Mouse (Mus musculus): ENCODE measurements around the gene Atat1. TPM values are rescaled to one million over a fixed set of nuclear protein-coding genes. Genes with fewer than 3 reads are reported as not detected.
"Not testable (repeated sequence)": the region's sequence is repeated elsewhere in the genome, so short reads cannot be mapped to it uniquely, and the experiment has no call there.

Gene Atat1
- polyA plus RNA-seq (2015; fragmentation: Nextera tagmentation; extraction: Ambion mirVana), result 28.4 and 36.9 TPM in 2 replicates

GRCm38 (mm10) chr17:35909919-35910369 lies at the start of gene Atat1:
Gene Atat1, minus strand, starts transcription at chr17:35910075.
- peak within 1 kb of the TSS; percentile 88 for H3K4me2 ChIP-seq (ENCODE audit: low read length)
- H3K27ac ChIP-seq, result peak within 1 kb of the TSS; percentile 38
- peak within 1 kb of the TSS; percentile 68 for H3K9ac ChIP-seq (ENCODE audit: low read depth, low read length)
- ATAC-seq (replicated peaks; ENCODE audit: low FRiP score, low read depth) (peak; percentile 90), DNase-seq (ENCODE audit: low spot score) (peak; percentile 96)
- H3K9me3 ChIP-seq (replicated peaks; ENCODE audit: low read length), result no peaks in the 10 kb centered on the region
- peaks cover 8% of the 10 kb centered on the region; the same call in 1 of the 2 replicates for H3K4me1 ChIP-seq (replicated peaks; ENCODE audit: insufficient read depth, low read length)
- no peaks in the 10 kb centered on the region for H3K27me3 ChIP-seq (ENCODE audit: insufficient read depth, low read length)
- H3K4me3 ChIP-seq (replicated peaks; ENCODE audit: low read depth, low read length), result peak within 1 kb of the TSS; percentile 65
- WGBS, result 7% methylated on average over 25 of the region's 25 CpGs
- 0 out of 2 replicates have a peak, but pooled peaks cover 19% of the 10 kb centered on the region for H3K36me3 ChIP-seq (ENCODE audit: insufficient read depth, low read length)
- no peak for TF ChIP-seq CTCF (IDR thresholded peaks at IDR 0.05; ENCODE audit: low read depth)

GRCm38 (mm10) chr17:35958533-35959223 lies 48.8 kb upstream of the Atat1 start:
- no peak for TF ChIP-seq CTCF (IDR thresholded peaks at IDR 0.05; ENCODE audit: low read depth)
- H3K4me1 ChIP-seq (replicated peaks; ENCODE audit: insufficient read depth, low read length), result no peaks in the 10 kb centered on the region
- H3K9me3 ChIP-seq (replicated peaks; ENCODE audit: low read length), result no peaks in the 10 kb centered on the region
- peaks cover 69% of the 10 kb centered on the region for H3K36me3 ChIP-seq (ENCODE audit: insufficient read depth, low read length)
- DNase-seq (ENCODE audit: low spot score) (no peak), ATAC-seq (replicated peaks; ENCODE audit: low FRiP score, low read depth) (no peak)
- no peak overlapping the region for H3K9ac ChIP-seq (ENCODE audit: low read depth, low read length)
- no peaks in the 10 kb centered on the region for H3K27me3 ChIP-seq (ENCODE audit: insufficient read depth, low read length)
- H3K4me3 ChIP-seq (replicated peaks; ENCODE audit: low read depth, low read length), result no peak overlapping the region
- WGBS, result 96% methylated on average over 15 of the region's 15 CpGs
- H3K4me2 ChIP-seq (ENCODE audit: low read length), result no peak overlapping the region
- no peak overlapping the region for H3K27ac ChIP-seq

- H3K4me1 ChIP-seq (replicated peaks; ENCODE audit: insufficient read depth, low read length), result no peaks in the 10 kb centered on the region
- peaks cover 37% of the 10 kb centered on the region for H3K36me3 ChIP-seq (ENCODE audit: insufficient read depth, low read length)
- DNase-seq (ENCODE audit: low spot score) (no peak), ATAC-seq (replicated peaks; ENCODE audit: low FRiP score, low read depth) (no peak)
- WGBS, result 78% methylated on average over 8 of the region's 8 CpGs
- TF ChIP-seq CTCF (IDR thresholded peaks at IDR 0.05; ENCODE audit: low read depth), result no peak
- H3K27me3 ChIP-seq (ENCODE audit: insufficient read depth, low read length), result no peaks in the 10 kb centered on the region
- no peak overlapping the region for H3K4me2 ChIP-seq (ENCODE audit: low read length)
- no peaks in the 10 kb centered on the region for H3K9me3 ChIP-seq (replicated peaks; ENCODE audit: low read length)
- H3K4me3 ChIP-seq (replicated peaks; ENCODE audit: low read depth, low read length), result no peak overlapping the region
- no peak overlapping the region for H3K27ac ChIP-seq
- H3K9ac ChIP-seq (ENCODE audit: low read depth, low read length), result no peak overlapping the region
Observed at GRCm38 (mm10) chr17:35954665-35955064, 44.8 kb upstream of the Atat1 start.

GRCm38 (mm10) chr17:35952559-35952958 lies 42.7 kb upstream of the Atat1 start:
- not testable (repeated sequence) for ATAC-seq (replicated peaks; ENCODE audit: low FRiP score, low read depth); DNase-seq (ENCODE audit: low spot score)
- 55% methylated on average over 1 of the region's 3 CpGs for WGBS

GRCm38 (mm10) chr17:35950946-35951345 lies 41.1 kb upstream of the Atat1 start:
- H3K4me1 ChIP-seq (replicated peaks; ENCODE audit: insufficient read depth, low read length); H3K9me3 ChIP-seq (replicated peaks; ENCODE audit: low read length); H3K4me2 ChIP-seq (ENCODE audit: low read length); DNase-seq (ENCODE audit: low spot score); H3K27ac ChIP-seq; H3K9ac ChIP-seq (ENCODE audit: low read depth, low read length); H3K36me3 ChIP-seq (ENCODE audit: insufficient read depth, low read length); H3K27me3 ChIP-seq (ENCODE audit: insufficient read depth, low read length); H3K4me3 ChIP-seq (replicated peaks; ENCODE audit: low read depth, low read length); ATAC-seq (replicated peaks; ENCODE audit: low FRiP score, low read depth): not testable (repeated sequence)

More at GRCm38 (mm10) chr17:35952559-35952958, 42.7 kb upstream of the Atat1 start:
- H3K9ac ChIP-seq (ENCODE audit: low read depth, low read length); H3K4me3 ChIP-seq (replicated peaks; ENCODE audit: low read depth, low read length); H3K9me3 ChIP-seq (replicated peaks; ENCODE audit: low read length); H3K27me3 ChIP-seq (ENCODE audit: insufficient read depth, low read length); H3K27ac ChIP-seq; H3K4me2 ChIP-seq (ENCODE audit: low read length); H3K4me1 ChIP-seq (replicated peaks; ENCODE audit: insufficient read depth, low read length): not testable (repeated sequence)
- peaks cover 17% of the 10 kb centered on the region for H3K36me3 ChIP-seq (ENCODE audit: insufficient read depth, low read length)

- Histone ChIP-seq H3K9me3 (replicated peaks; ENCODE audit: low read length) (no peaks in the 10 kb centered on the region), H3K4me2 (ENCODE audit: low read length) (no peak overlapping the region), H3K9ac (ENCODE audit: low read depth, low read length) (no peak overlapping the region), H3K4me3 (replicated peaks; ENCODE audit: low read depth, low read length) (no peak overlapping the region), H3K27ac (no peak overlapping the region), H3K36me3 (ENCODE audit: insufficient read depth, low read length) (no peaks in the 10 kb centered on the region), H3K4me1 (replicated peaks; ENCODE audit: insufficient read depth, low read length) (no peaks in the 10 kb centered on the region), H3K27me3 (ENCODE audit: insufficient read depth, low read length) (no peaks in the 10 kb centered on the region)
- no peak for ATAC-seq (replicated peaks; ENCODE audit: low FRiP score, low read depth)
- peak; percentile 12 for DNase-seq (ENCODE audit: low spot score)
- 58% methylated on average over 1 of the region's 1 CpGs for WGBS
- no peak for TF ChIP-seq CTCF (IDR thresholded peaks at IDR 0.05; ENCODE audit: low read depth)
Observed at GRCm38 (mm10) chr17:35939941-35940340, 30.1 kb upstream of the Atat1 start.
